Mouse (Mus musculus): Measurements from ENCODE around the gene Nkiras2.

GRCm38 (mm10) chr11:100651748-100652147 is 32.7 kb downstream of the Nkiras2 start:
- no peak for TF ChIP-seq CTCF (IDR thresholded peaks at IDR 0.05; ENCODE audit: borderline replicate concordance, extremely low read depth, insufficient read depth, insufficient read length)
- TF ChIP-seq POLR2A (IDR thresholded peaks at IDR 0.05; ENCODE audit: borderline replicate concordance, extremely low read depth, insufficient read depth, insufficient read length, poor library complexity, severe bottlenecking): no peak
